Mouse (Mus musculus) CD4-positive, CD25-positive, alpha-beta regulatory T cell, adult 2 months (primary cell): ENCODE data around the gene Asb16.

Source experiments
- DNase-seq: peaks from one replicate; pipeline ENCODE4 v3.0.0-alpha.2; 2012; ENCODE audit warnings: low read depth, low spot score

Asb16 gene

DNA sequence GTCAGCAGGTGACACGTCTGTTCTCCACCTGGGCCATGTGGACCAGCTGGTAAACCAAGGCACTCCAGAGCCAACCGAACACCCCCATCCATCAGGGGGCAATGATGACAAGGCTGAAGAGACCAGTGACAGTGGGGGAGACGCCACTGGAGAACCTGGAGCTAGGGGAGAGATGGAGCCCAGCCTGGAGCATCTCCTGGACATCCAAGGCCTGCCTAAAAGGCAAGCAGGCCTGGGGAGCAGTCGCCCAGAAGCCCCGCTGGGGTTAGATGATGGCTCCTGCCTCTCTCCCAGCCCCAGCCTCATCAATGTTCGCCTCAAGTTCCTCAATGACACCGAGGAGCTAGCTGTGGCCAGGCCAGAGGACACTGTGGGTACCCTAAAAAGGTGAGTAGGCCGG is 18.9 kb downstream of the Asb16 start:
- DNase-seq: no peak

DNA sequence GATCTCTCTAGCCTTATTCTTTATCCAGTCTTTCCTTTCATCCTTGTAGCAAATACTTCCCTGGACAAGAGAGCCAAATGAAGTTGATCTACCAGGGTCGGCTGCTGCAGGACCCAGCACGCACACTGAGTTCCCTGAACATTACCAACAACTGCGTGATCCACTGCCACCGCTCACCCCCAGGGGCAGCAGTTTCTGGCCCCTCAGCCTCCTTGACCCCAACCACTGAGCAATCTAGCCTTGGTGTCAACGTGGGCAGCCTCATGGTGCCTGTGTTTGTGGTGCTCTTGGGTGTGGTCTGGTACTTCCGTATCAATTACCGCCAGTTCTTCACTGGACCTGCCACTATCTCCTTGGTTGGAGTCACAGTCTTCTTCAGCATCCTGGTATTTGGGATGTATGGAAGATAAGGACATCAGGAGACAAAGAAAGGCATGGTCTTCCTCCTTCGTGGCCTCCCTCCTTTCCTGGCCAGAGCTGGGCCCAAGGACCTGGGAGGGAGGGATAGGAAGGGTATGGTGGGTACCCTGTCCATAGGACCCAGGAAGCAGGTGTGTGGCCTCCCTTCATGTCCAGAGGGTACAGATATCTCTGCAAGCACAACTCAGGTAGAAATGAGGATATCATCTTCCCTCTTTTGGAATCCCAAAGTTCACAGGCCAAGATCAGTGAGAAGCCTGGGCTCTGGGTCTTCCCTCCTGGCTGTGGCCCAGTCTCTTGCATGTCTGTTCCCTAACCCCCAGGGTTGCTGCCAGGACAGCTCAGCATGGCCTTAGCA is 19.7 kb downstream of the Asb16 start:
- no peak for DNase-seq

DNA sequence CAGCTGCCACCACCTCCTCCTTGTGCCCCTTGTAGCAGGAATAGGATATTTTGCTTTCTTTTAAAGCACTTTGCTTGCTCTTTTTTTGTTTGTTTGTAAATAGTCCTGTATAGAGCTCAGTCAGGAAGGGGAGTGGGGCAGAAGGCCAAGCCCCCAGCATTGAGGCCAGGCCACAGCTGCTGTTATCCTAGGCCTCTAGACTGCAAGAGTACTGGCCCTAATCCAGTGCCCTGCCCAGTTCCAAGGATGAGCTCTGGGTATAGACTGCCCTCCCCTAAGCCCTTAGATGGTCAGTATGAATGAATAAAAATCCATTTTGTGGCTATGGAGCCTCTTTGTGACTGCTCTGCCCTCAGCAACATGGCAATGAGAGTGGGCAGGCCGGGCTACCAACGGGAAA is 20.4 kb downstream of the Asb16 start:
- no peak for DNase-seq

DNA sequence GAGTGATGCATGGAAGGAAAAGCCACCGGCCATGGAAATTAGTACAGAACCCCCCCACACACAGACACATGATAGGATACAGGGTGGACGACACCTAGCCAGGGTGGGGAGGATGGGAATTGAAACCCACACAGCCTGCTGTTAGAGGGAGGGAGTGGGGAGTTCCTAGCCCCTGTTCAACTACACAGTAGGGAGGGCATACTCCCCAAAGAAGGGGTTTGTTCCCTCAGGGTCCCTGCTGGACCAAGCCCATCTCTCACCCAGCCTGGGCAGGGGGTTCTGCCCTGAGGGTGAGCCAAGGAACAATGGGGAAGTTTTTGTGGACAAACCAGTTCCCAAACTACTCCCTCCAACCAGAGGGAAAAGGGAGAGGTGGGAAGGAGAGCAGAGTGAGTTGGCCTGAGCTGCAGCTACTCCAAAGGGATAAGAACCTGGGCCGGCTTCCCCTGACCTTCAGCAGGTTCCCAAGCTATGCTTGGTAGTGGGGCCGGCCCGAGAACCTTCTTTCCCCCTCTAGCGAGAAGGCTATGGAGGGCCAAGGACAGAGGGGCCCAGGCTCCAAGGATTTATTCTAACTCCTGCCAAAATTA is 21.1 kb downstream of the Asb16 start:
- no peak for DNase-seq

DNA sequence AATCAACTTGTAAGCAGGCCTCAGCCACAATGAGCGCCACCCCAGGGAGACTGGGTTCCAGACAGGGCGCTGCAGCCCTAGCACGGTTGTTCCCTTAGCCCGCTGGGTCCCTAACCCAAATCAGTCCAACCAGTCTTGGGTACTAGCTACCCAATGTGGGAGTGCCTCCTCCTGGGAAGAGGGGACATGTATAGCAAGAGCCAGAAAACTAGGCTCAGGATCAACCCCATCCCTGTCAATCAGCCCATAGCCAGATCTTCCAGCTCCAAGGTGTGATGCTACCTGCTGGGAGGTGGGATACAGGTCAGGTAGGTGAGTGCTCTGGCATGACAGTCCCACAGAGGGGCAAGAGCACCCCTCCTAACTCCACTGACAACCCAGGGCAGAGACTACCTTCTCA is 21.6 kb downstream of the Asb16 start:
- no peak for DNase-seq

DNA sequence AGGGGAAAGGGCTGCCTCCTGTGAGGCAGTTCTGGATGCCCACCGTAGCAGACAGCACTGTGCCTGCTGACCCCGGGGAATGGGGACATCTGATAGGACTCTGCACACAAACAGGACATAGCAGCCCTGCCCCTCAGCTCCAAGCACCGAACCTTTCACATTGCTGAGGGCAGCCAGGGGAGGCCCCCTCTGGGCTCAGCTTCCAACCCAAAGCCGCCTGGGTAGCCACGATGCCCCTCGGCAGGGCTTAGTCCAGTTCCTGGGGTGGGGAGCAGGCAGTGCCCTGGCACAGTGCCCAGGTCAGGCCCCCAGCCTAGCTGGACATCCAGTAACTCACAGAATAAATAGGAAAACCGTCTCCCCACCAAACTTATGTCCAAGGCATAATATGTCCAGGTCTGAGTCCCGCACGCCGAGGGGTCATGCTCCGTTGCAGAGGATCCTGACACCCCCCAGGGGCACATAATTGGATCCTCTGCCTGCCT is 22.6 kb downstream of the Asb16 start:
- no peak for DNase-seq

DNA sequence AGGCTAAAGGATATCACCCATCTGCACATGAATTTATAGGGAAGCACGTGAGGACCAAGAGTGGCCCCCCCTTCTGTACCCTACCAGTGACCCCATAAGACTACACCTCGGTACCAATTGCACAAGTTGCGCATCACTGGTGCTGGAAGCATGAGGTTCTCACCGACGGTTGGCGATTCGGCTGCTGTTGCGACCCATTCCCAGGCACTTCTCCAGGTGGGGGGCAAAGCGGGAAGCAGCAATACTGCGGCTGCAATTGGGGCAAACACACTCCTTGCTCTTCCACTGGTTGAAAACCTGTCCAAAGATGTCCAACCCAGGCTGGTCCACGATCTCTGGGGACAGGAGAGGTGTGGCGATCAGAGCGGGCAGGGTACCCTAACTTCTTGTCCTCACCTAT is 25.4 kb downstream of the Asb16 start:
- no peak for DNase-seq

DNA sequence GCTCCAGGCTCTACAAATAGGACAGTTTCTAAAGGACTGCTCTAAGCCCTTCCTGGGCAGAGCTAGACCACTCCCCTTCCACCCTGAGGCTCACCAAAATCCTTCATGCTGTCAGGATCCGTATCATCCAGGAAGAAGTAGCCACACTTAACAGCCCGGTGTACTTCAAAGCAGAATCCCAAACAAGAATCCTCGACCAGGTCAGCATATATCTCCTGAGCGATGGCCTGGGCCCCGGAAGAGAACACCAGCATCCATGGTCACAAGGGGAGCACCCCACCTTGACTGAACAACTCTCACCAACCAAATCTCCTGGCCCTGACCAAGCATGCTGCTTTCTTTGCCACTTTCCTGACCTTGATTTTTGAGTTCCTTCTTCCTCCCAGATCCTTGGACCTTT is 25.9 kb downstream of the Asb16 start:
- DNase-seq: no peak

DNA sequence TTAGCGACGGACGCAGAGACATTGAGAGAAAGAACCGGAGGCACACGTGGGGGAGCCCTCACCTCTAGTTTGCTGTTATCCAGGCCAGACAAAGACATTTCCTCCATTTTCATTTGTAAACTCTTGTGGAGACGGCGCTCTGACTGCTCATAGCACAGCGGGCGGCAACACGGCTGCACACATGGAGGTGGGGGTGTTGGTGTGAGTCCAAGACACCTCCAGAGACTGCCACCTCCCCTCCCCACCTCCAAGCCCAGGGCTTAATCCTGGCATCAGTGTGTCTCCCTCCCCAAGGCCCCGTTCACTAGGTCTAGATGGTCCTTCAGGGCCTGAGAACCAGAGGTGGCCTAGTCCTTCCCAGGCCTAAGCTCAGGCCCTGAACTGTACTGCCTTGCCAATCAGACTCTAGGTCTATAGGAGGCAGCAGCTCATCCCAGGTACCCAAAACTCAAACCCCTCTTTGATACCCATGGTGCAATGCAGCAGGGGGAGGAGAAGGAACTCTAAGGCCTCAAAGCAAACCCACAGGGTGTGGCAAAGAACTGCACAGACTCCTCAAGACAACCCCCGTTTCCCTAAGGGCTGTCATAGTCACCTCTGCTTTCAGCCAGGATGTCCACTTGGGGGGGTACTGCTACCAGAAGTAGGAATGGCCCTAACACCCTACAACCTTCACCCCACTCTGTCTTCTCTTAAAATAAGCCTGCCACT is 26.5 kb downstream of the Asb16 start:
- peak; percentile 82 for DNase-seq

DNA sequence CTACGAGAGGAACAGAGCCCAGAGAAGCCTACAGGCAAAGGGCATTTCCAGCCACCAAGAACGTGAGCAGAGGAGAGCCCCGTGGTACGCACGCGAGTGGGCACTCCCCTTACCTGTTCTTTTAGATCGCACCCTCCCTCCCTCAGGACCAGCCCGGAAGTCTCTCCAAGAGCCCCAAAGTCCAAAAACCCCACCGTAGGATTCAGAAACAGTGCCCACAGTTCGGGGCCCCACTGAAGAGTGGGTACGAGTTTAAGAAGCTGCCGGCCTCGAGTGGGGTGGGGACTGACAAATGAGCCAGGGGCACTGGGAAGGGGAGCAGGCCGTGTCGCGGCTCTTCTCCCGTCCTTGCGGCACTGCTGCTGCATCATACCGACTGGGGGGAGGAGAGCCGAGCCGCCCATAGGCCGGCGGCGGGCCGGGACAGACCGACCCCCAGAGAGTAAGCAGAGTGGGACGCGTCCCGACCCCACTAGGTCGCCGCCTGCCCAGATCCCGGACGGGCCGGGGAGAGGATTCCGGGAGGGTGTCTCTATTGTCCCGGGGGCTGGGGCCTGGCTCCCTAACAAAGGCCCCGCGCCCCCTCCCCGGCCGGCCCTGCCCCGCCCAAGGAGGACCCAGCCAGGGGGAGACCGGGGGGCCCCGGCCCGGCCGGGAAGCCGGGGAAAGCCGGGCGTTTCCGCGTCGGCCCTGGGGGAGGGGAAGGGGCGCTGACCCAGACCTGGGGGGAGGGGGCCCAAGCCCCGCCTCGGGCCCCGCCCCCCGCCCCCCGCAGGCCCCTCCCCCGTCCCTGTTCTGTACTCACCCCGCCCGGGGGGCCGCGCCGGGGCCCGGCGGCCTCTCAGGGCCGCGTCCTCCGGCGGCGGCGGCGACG is 27.3 kb downstream of the Asb16 start:
- DNase-seq: peak; percentile 69

DNA sequence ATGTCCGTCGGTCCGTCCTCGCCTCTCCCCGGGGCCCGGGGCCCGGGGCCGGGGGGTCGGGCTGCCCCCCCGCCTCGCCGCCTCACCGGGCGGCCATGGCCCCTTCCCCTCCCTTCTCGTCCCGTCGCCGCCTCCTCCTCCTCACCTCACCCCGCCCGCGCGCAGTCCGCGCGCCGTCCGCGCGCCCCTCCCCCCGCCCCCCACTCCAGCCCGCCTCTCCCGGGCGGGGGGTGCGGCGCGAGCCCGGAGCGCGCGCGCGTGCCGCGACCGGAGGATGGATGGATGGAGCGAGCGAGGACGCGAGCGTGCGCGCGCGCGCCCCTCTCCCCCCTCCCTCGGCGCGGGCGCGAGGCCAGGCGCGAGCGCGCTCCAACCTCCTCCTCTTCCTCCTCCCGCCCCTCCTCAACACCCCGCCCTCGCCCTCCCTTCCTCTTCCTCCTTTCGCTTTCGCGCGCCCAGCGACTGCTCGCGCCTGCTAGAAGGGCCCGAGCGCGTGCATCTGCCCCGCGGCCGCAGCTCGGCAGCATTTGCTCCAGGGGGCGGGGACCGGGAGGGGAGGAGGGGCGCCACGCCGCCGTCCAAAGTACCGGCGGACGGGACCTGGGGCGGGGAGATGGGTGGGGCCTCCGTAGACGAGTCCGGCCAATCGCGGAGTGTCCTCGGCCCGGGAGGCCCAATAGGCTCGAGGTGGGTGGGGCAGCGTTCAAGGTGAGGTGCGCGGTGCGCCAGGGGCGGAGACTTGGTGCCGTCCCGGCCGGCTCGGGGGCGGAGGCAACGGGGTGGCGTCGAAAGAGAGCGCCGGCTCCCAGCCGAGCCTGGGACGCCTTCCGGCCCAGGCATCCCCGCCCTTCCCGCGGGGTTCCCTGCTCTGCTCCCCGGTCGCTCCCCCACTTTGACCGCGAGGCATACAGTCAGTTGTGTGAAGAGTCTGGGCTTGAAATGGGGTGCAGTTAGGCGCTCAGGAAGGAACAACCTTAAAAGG is 28.2 kb downstream of the Asb16 start, which contains the start of gene Atxn7l3:
Atxn7l3 (minus strand) TSS at position 141 of the 982 bp plus-strand sequence.
- DNase-seq: peak; percentile 99

DNA sequence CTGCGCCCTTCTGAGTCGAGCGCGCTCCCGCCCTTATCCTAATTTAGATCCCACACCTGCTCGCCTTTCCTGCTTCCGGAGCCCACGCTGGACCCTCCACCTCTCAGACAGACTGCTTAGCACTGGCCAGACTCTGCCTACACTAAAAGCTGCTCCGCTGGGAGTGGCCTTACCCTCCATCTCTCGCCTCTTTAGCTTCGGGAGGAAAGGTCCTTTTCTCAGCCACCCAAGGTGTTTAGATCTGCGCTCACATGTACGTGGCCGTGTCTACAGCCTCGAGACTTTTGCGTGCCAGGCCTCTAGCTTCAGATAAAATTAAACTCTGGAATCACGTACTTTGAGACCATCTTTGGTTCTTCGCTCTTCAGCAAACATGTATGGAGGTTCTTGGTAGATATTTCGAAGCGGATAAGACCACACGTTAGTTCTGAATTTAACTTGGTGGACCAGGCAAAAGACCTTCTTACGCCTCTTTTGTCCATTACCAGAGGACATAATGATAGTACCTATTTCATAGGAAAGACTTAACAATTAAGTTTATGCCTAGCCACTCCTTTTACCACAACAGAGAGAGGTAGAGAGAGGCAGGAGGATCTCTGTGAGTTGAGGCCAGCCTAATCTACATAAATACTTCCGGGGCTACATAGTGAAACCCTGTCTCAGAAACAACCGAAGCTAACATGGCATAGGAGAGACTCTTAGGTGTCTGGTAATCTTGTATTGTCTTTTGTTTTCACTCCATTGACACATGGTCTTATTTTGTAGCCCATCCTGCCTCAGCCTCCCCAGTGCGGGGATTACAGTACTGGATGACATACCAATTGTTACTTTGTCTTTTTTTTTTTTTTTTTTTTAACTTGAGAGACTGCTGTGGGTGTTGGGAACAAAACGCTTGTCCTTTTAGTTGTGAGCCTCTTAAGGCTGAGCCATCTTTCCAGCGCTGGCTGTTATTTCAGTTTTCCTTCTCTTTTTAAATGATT is 29.3 kb downstream of the Asb16 start:
- peak; percentile 68 for DNase-seq

DNA sequence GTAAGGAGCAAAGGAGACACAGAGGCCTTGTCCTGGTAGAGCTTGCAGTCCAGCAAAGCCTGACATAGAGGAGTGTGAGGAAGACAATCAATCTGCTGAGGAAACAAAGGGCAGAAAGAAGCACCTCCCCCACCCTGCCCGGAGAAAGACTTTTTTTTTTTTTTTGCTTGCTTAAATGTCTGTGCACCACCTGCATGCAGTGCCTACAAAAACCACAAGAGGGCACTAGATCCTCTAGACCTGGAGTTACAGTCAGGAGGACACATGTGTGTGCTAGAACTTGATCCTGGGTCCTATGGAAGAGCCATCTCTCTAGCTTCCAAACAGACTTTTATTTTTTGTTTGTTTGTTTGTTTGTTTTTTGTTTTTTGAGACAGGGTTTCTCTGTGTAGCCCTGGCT is 31.3 kb downstream of the Asb16 start:
- peak; percentile 86 for DNase-seq

DNA sequence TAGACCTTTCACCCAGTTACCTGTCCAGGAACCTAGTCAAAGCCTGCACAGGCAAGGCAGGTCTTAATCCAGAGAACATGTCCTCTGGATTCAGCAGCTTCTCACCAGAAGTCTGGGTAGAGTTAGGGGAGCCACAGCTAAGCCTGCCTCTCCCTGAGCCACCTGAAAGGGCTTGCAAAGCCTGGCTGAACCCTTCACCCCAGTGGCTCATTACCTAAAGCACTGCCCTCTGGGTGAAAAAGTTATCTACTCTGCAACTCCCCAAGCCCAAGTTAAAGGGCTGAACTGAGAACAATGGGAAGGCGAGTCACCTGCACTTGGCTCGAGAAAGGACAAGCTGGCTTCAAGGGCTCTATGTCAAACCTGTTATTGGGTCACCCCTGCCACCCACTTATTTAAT is 35.6 kb downstream of the Asb16 start:
- no peak for DNase-seq

DNA sequence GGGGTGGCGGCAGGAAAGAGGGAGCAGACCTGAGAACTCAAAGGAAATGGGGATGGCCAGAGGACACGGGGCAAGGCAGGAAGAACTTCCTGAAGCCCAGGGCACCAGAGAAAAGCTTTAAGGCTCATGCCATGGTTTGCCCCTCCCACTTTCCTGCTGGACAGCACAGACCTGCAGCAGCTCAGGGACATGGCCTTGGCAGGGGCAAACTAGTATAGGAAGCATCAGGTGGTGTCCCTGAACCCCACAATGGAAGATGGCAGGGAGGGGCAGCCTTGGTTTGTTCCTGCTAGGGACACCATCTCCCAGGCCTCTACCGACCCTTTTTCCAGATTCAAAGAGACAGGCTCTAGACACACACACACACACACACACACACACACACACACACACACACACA is 36.8 kb downstream of the Asb16 start:
- no peak for DNase-seq

DNA sequence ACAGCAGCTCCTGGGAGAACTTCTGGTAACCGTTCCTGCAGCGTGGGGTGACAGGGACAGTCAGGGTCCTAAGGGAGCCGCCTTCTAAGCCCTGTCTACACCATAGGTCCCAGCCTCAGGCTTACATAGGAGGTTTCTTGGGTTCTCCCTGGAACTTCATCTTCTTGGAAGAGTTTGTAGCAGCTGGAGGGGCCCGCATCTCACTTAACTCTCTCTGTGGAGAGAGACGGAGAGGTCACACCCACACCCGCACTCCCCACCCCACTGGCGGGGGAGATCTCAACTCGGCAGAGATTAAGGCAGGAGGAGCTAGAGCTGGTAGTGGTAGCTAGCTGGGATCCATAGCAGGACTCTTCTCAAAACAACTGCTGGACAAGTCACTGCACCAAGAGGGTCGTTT is 39.6 kb downstream of the Asb16 start:
- DNase-seq: no peak

DNA sequence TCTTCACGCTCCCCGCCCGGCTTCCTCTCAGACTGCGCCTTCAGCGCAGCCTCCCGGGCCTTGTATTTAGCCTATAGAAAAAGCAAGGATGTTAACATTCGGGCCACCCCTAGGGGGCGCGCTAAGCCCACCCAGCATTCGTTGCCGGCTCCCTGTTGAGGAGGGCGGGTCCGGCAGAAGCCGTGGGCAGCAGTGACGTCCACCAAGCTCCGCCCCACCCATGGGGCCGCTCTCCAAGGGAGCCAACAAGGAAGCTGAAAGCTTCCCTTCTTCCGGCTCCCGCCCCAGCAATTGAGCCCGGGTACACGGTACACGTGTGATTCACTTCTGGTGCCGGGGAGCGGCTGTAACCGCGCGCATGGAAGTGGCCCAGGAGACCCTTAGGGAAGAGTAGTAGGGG is 40.4 kb downstream of the Asb16 start:
- peak; percentile 98 for DNase-seq

DNA sequence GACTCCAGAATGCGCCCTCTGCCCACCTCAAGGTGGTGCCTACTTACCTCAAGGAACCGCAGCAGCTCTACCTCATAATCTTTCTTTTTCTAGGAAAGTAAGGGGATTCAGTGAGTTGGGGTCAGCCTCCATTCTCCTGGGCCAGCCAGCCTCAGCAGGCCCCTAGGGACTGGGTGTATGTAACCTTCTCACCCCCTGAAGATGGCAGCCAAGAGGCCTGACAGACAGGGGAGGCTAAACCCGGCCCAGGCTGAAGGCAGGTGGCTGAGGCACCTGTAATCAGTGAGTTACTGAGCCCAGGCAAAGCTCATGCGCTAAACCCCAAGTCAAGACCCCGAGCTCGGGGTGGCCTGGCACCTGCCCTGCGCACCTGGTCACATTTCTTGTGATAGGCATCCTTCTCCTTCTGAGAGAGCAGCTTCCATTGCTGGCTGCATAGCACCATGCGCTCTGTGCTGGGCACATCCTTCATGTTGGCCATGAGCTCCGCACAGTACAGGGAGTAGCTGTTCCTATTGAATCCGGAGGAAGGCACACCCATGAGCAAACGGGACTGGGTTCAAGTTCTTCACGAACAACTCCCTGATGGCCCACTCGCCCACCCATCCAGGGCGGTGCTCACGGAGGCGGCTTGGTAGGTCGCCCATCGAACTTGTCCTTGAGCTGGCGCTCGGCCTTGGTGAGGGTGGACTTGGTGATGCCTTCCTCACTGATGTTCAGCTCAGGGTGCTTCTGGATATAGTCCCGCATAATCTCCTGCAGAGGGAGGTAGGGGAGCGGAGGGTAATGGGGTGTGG is 41.5 kb downstream of the Asb16 start:
- DNase-seq: peak; percentile 37
